Mouse (Mus musculus) myocyte (in vitro differentiated cells): ENCODE results near the gene Acadvl.

Experiments
- CEBPB ChIP-seq: IDR thresholded peaks from 2 replicates; pipeline ENCODE4 v1.6.1; 2011; ENCODE audit warnings: mild to moderate bottlenecking, moderate library complexity; ENCODE audit not compliant: poor library complexity, insufficient read depth, severe bottlenecking
- E2F4 ChIP-seq: IDR thresholded peaks from one replicate; pipeline ENCODE4 v1.6.1; 2011; ENCODE audit warnings: mild to moderate bottlenecking, control low read depth, moderate library complexity; ENCODE audit not compliant: insufficient read depth
- MAX ChIP-seq: IDR thresholded peaks from one replicate; pipeline ENCODE4 v1.6.1; 2011; ENCODE audit warnings: low read depth, mild to moderate bottlenecking, control low read depth
- MYOD1 ChIP-seq, 3 experiments: IDR thresholded peaks; one replicate each; pipeline ENCODE4 v1.6.1; 2011; ENCODE audit warnings: control low read depth in 2 of 3, low read depth in 2 of 3, mild to moderate bottlenecking in 2 of 3, moderate library complexity in 1 of 3; ENCODE audit not compliant: insufficient read length in 2 of 3, control insufficient read depth in 1 of 3
- MYOG ChIP-seq, 3 experiments: IDR thresholded peaks; one replicate each; pipeline ENCODE4 v1.6.1; 2011; ENCODE audit warnings: control low read depth in 2 of 3, low read depth in 2 of 3, mild to moderate bottlenecking in 2 of 3; ENCODE audit not compliant: insufficient read length in 2 of 3, control insufficient read depth in 1 of 3, insufficient read depth in 1 of 3
- POLR2A ChIP-seq: IDR thresholded peaks from one replicate; pipeline ENCODE4 v1.6.1; 2011; ENCODE audit warnings: low read depth, mild to moderate bottlenecking, control low read depth, moderate library complexity; ENCODE audit not compliant: insufficient read length
- POLR2AphosphoS2 ChIP-seq: IDR thresholded peaks from one replicate; pipeline ENCODE4 v1.6.1; 2011; ENCODE audit warnings: low read depth, control low read depth; ENCODE audit not compliant: insufficient read length
- REST ChIP-seq: IDR thresholded peaks from one replicate; pipeline ENCODE4 v1.6.1; 2011; ENCODE audit warnings: mild to moderate bottlenecking, control low read depth, moderate library complexity; ENCODE audit not compliant: insufficient read depth, insufficient read length
- SRF ChIP-seq: IDR thresholded peaks from one replicate; pipeline ENCODE4 v1.6.1; 2011; ENCODE audit warnings: low read depth; ENCODE audit not compliant: control insufficient read depth, insufficient read length
- TCF12 ChIP-seq: IDR thresholded peaks from one replicate; pipeline ENCODE4 v1.6.1; 2011; ENCODE audit warnings: mild to moderate bottlenecking, control low read depth; ENCODE audit not compliant: poor library complexity, insufficient read depth, severe bottlenecking
- TCF3 ChIP-seq: IDR thresholded peaks from one replicate; pipeline ENCODE4 v1.6.1; 2011; ENCODE audit warnings: low read depth, control low read depth; ENCODE audit not compliant: insufficient read length
- USF1 ChIP-seq: IDR thresholded peaks from one replicate; pipeline ENCODE4 v1.6.1; 2011; ENCODE audit warnings: low read depth, mild to moderate bottlenecking, control low read depth, moderate library complexity

GRCm38 (mm10) chr11:70042309-70043085, 27.3 kb upstream of the Acadvl start:
- TF ChIP-seq POLR2A (no peak), POLR2AphosphoS2 (no peak), E2F4 (no peak), MYOD1 (IDR thresholded peaks at IDR 0.05; ENCODE audit: control insufficient read depth in 1 of 3, insufficient read length in 2 of 3, low read depth in 2 of 3) (no peak), CEBPB (no peak), MAX (no peak), USF1 (no peak), MYOG (IDR thresholded peaks at IDR 0.05; ENCODE audit: control insufficient read depth in 1 of 3, insufficient read depth in 1 of 3, insufficient read length in 2 of 3, low read depth in 2 of 3) (no peak), TCF12 (no peak), SRF (no peak), REST (no peak), TCF3 (no peak)
